Mouse (Mus musculus) frontal cortex, postnatal 14 days (tissue): Measurements from ENCODE around the gene Sept9.

ENCODE experiments used
- DNase-seq, 2 experiments: peaks; one replicate each; pipeline ENCODE4 v3.0.0; 2022; ENCODE audit warnings: low spot score in 2 of 2

Gene Sept9

GRCm38 (mm10) chr11:117292446-117292845 is 93.0 kb downstream of the Sept9 start:
- DNase-seq: no peak

GRCm38 (mm10) chr11:117295266-117295665 is 95.8 kb downstream of the Sept9 start:
- DNase-seq: no peak

GRCm38 (mm10) chr11:117296116-117296499 is 96.6 kb downstream of the Sept9 start:
- no peak for DNase-seq

- no peak for DNase-seq
These were observed 97.2 kb downstream of the Sept9 start for GRCm38 (mm10) chr11:117296500-117297189.

- no peak for DNase-seq
These were observed 97.8 kb downstream of the Sept9 start for GRCm38 (mm10) chr11:117297190-117297829.

GRCm38 (mm10) chr11:117299741-117300140 is 100.3 kb downstream of the Sept9 start:
- no peak for DNase-seq

GRCm38 (mm10) chr11:117300809-117301208 is 101.3 kb downstream of the Sept9 start:
- no peak for DNase-seq

- DNase-seq: no peak
These were observed 102.3 kb downstream of the Sept9 start for GRCm38 (mm10) chr11:117301716-117302115.

- no peak for DNase-seq
These were observed 102.9 kb downstream of the Sept9 start for GRCm38 (mm10) chr11:117302371-117302770.

GRCm38 (mm10) chr11:117305509-117306188 is 106.2 kb downstream of the Sept9 start:
- no peak for DNase-seq

GRCm38 (mm10) chr11:117306311-117307088 is 107.0 kb downstream of the Sept9 start:
- DNase-seq: no peak

- DNase-seq: no peak
These were observed 108.7 kb downstream of the Sept9 start for GRCm38 (mm10) chr11:117307895-117308786.

GRCm38 (mm10) chr11:117309108-117309917 is 109.9 kb downstream of the Sept9 start:
- DNase-seq: no peak

GRCm38 (mm10) chr11:117309918-117310287 is 110.4 kb downstream of the Sept9 start:
- DNase-seq: no peak

- DNase-seq: no peak
These were observed 111.1 kb downstream of the Sept9 start for GRCm38 (mm10) chr11:117310341-117311107.

- no peak for DNase-seq
These were observed 111.8 kb downstream of the Sept9 start for GRCm38 (mm10) chr11:117311127-117311800.

- no peak for DNase-seq
These were observed 112.8 kb downstream of the Sept9 start for GRCm38 (mm10) chr11:117312028-117312901.

- DNase-seq: no peak
These were observed 113.5 kb downstream of the Sept9 start for GRCm38 (mm10) chr11:117312936-117313335.
